Mouse (Mus musculus) limb, embryonic 10.5 days (tissue): ENCODE results near the gene Zbtb17. TPM values are rescaled to one million over a fixed set of nuclear protein-coding genes. Genes with fewer than 3 reads are reported as not detected.

Source experiments
- DNase-seq: peaks from one replicate; pipeline ENCODE4 v3.0.0-alpha.2; 2017; ENCODE audit warnings: low spot score
- H3K27ac ChIP-seq: fragments of 300-500 bp; sonication (generic); 2 replicates; pipeline ENCODE4 v1.5.1; 2016; ENCODE audit warnings: mild to moderate bottlenecking
- H3K27me3 ChIP-seq: fragments of 300-500 bp; sonication (generic); 2 replicates; pipeline ENCODE4 v1.6.1; 2016; ENCODE audit warnings: low read depth, mild to moderate bottlenecking; ENCODE audit not compliant: poor library complexity, severe bottlenecking
- H3K36me3 ChIP-seq: fragments of 300-500 bp; sonication (generic); 2 replicates; pipeline ENCODE4 v1.6.1; 2016; ENCODE audit warnings: mild to moderate bottlenecking, moderate library complexity
- H3K4me1 ChIP-seq: fragments of 300-500 bp; sonication (generic); 2 replicates; pipeline ENCODE4 v1.6.1; 2016
- H3K4me3 ChIP-seq: fragments of 300-500 bp; sonication (generic); 2 replicates; pipeline ENCODE4 v1.5.1; 2016; ENCODE audit warnings: mild to moderate bottlenecking, moderate library complexity
- H3K9me3 ChIP-seq: fragments of 300-500 bp; sonication (generic); replicated peaks from 2 replicates; pipeline ENCODE4 v1.6.1; 2016; ENCODE audit warnings: mild to moderate bottlenecking
- WGBS: fragments of 180-500 bp; shearing (Covaris S2); methylation state at CpG from one replicate; pipeline ENCODE4 v1.1.7; 2016; 5-methylcytosine and 5-hydroxymethylcytosine counted together
- polyA plus RNA-seq: library from polyadenylated mRNA; unstranded; fragments of >200 nt; fragmentation: Nextera tagmentation; extraction: Ambion mirVana; gene quantifications from 2 replicates; pipeline ENCODE4 v1.2.1, GENCODE M21; 2016

The Zbtb17 gene
- polyA plus RNA-seq, 1 experiment from 2014 or later, result 66.5 TPM

- Histone ChIP-seq H3K9me3 (no peaks in the 10 kb centered on the region), H3K27ac (no peak overlapping the region), H3K36me3 (peaks cover 98% of the 10 kb centered on the region), H3K27me3 (no peaks in the 10 kb centered on the region), H3K4me1 (no peaks in the 10 kb centered on the region), H3K4me3 (no peak overlapping the region)
- DNase-seq, result no peak
- 91% methylated on average over 16 of the region's 16 CpGs for WGBS
Measured at GRCm38 (mm10) chr4:141466289-141466795, 21.9 kb downstream of the Zbtb17 start.

- Histone ChIP-seq H3K36me3 (peaks cover 98% of the 10 kb centered on the region), H3K4me3 (no peak overlapping the region), H3K27ac (no peak overlapping the region), H3K4me1 (no peaks in the 10 kb centered on the region), H3K9me3 (no peaks in the 10 kb centered on the region), H3K27me3 (no peaks in the 10 kb centered on the region)
- 86% methylated on average over 15 of the region's 15 CpGs for WGBS
- no peak for DNase-seq
Measured at GRCm38 (mm10) chr4:141466844-141467580, 22.6 kb downstream of the Zbtb17 start.

GRCm38 (mm10) chr4:141467581-141467927, 23.1 kb downstream of the Zbtb17 start:
- no peak for DNase-seq
- no peak overlapping the region for H3K27ac ChIP-seq
- H3K9me3 ChIP-seq, result no peaks in the 10 kb centered on the region
- 88% methylated on average over 6 of the region's 6 CpGs for WGBS
- no peaks in the 10 kb centered on the region for H3K4me1 ChIP-seq
- no peaks in the 10 kb centered on the region for H3K27me3 ChIP-seq
- H3K4me3 ChIP-seq, result no peak overlapping the region
- H3K36me3 ChIP-seq, result peaks cover 98% of the 10 kb centered on the region

GRCm38 (mm10) chr4:141468576-141468975, 24.1 kb downstream of the Zbtb17 start:
- H3K4me1 ChIP-seq, result no peaks in the 10 kb centered on the region
- 81% methylated on average over 10 of the region's 10 CpGs for WGBS
- no peaks in the 10 kb centered on the region for H3K27me3 ChIP-seq
- no peak overlapping the region for H3K27ac ChIP-seq
- H3K9me3 ChIP-seq, result no peaks in the 10 kb centered on the region
- no peak for DNase-seq
- peaks cover 98% of the 10 kb centered on the region for H3K36me3 ChIP-seq
- no peak overlapping the region for H3K4me3 ChIP-seq

- H3K27me3 ChIP-seq, result no peaks in the 10 kb centered on the region
- no peak for DNase-seq
- 92% methylated on average over 9 of the region's 9 CpGs for WGBS
- peaks cover 98% of the 10 kb centered on the region for H3K36me3 ChIP-seq
- no peak overlapping the region for H3K27ac ChIP-seq
- no peak overlapping the region for H3K4me3 ChIP-seq
- H3K4me1 ChIP-seq, result no peaks in the 10 kb centered on the region
- H3K9me3 ChIP-seq, result no peaks in the 10 kb centered on the region
Measured at GRCm38 (mm10) chr4:141469343-141469742, 24.9 kb downstream of the Zbtb17 start.

GRCm38 (mm10) chr4:141471491-141471890, 27.0 kb downstream of the Zbtb17 start:
- no peaks in the 10 kb centered on the region for H3K27me3 ChIP-seq
- H3K27ac ChIP-seq, result no peak overlapping the region
- no peak overlapping the region for H3K4me3 ChIP-seq
- H3K9me3 ChIP-seq, result no peaks in the 10 kb centered on the region
- no peak for DNase-seq
- H3K4me1 ChIP-seq, result 0 out of 2 replicates have a peak, but pooled peaks cover 3% of the 10 kb centered on the region
- 96% methylated on average over 16 of the region's 16 CpGs for WGBS
- H3K36me3 ChIP-seq, result peaks cover 98% of the 10 kb centered on the region

GRCm38 (mm10) chr4:141472641-141473321, 28.3 kb downstream of the Zbtb17 start:
- Histone ChIP-seq H3K9me3 (no peaks in the 10 kb centered on the region), H3K36me3 (peaks cover 98% of the 10 kb centered on the region), H3K4me3 (no peak overlapping the region), H3K27ac (no peak overlapping the region), H3K27me3 (no peaks in the 10 kb centered on the region), H3K4me1 (0 out of 2 replicates have a peak, but pooled peaks cover 3% of the 10 kb centered on the region)
- no peak for DNase-seq
- WGBS, result 84% methylated on average over 32 of the region's 32 CpGs

GRCm38 (mm10) chr4:141474431-141474830, 30.0 kb downstream of the Zbtb17 start:
- Histone ChIP-seq H3K4me1 (0 out of 2 replicates have a peak, but pooled peaks cover 3% of the 10 kb centered on the region), H3K4me3 (no peak overlapping the region), H3K9me3 (no peaks in the 10 kb centered on the region), H3K27me3 (no peaks in the 10 kb centered on the region), H3K27ac (no peak overlapping the region), H3K36me3 (peaks cover 100% of the 10 kb centered on the region)
- WGBS, result 91% methylated on average over 19 of the region's 19 CpGs
- DNase-seq, result no peak

- H3K27ac ChIP-seq, result no peak overlapping the region
- H3K4me3 ChIP-seq, result no peak overlapping the region
- H3K27me3 ChIP-seq, result no peaks in the 10 kb centered on the region
- H3K9me3 ChIP-seq, result no peaks in the 10 kb centered on the region
- WGBS, result 94% methylated on average over 16 of the region's 16 CpGs
- 0 out of 2 replicates have a peak, but pooled peaks cover 3% of the 10 kb centered on the region for H3K4me1 ChIP-seq
- H3K36me3 ChIP-seq, result peaks cover 100% of the 10 kb centered on the region
- DNase-seq, result no peak
Measured at GRCm38 (mm10) chr4:141477681-141478102, 33.2 kb downstream of the Zbtb17 start.

GRCm38 (mm10) chr4:141478225-141478624, 33.8 kb downstream of the Zbtb17 start:
- Histone ChIP-seq H3K4me1 (0 out of 2 replicates have a peak, but pooled peaks cover 3% of the 10 kb centered on the region), H3K36me3 (peaks cover 100% of the 10 kb centered on the region), H3K9me3 (no peaks in the 10 kb centered on the region), H3K4me3 (no peak overlapping the region), H3K27ac (no peak overlapping the region), H3K27me3 (no peaks in the 10 kb centered on the region)
- no peak for DNase-seq
- 91% methylated on average over 23 of the region's 23 CpGs for WGBS

GRCm38 (mm10) chr4:141478794-141479193, 34.3 kb downstream of the Zbtb17 start:
- peaks cover 100% of the 10 kb centered on the region for H3K36me3 ChIP-seq
- no peak for DNase-seq
- no peak overlapping the region for H3K27ac ChIP-seq
- H3K27me3 ChIP-seq, result no peaks in the 10 kb centered on the region
- no peak overlapping the region for H3K4me3 ChIP-seq
- 93% methylated on average over 32 of the region's 32 CpGs for WGBS
- 0 out of 2 replicates have a peak, but pooled peaks cover 3% of the 10 kb centered on the region for H3K4me1 ChIP-seq
- no peaks in the 10 kb centered on the region for H3K9me3 ChIP-seq

- 93% methylated on average over 8 of the region's 8 CpGs for WGBS
- H3K4me1 ChIP-seq, result 0 out of 2 replicates have a peak, but pooled peaks cover 3% of the 10 kb centered on the region
- H3K36me3 ChIP-seq, result peaks cover 100% of the 10 kb centered on the region
- no peaks in the 10 kb centered on the region for H3K9me3 ChIP-seq
- H3K4me3 ChIP-seq, result no peak overlapping the region
- DNase-seq, result no peak
- H3K27me3 ChIP-seq, result no peaks in the 10 kb centered on the region
- no peak overlapping the region for H3K27ac ChIP-seq
Measured at GRCm38 (mm10) chr4:141479411-141479810, 35.0 kb downstream of the Zbtb17 start.

- no peaks in the 10 kb centered on the region for H3K9me3 ChIP-seq
- H3K27ac ChIP-seq, result no peak overlapping the region
- peaks cover 100% of the 10 kb centered on the region for H3K36me3 ChIP-seq
- no peaks in the 10 kb centered on the region for H3K27me3 ChIP-seq
- WGBS, result 84% methylated on average over 11 of the region's 11 CpGs
- H3K4me1 ChIP-seq, result no peaks in the 10 kb centered on the region
- DNase-seq, result no peak
- H3K4me3 ChIP-seq, result no peak overlapping the region
Measured at GRCm38 (mm10) chr4:141484071-141484470, 39.6 kb downstream of the Zbtb17 start.
